Mouse (Mus musculus) layer of hippocampus, postnatal 36 days (tissue): Measurements from ENCODE around the gene Smarca2. TPM values are rescaled to one million over a fixed set of nuclear protein-coding genes. Genes with fewer than 3 reads are reported as not detected.
A peak's percentile ranks its signal among the peaks of the same experiment; 100 is the strongest.

ENCODE experiments used
- DNase-seq, 2 experiments: peaks; one replicate each; pipeline ENCODE4 v3.0.0; 2022
- total RNA-seq, 2 experiments: library from RNA; stranded (reverse); gene quantifications; 2 replicates each; pipeline ENCODE4 v1.2.3; 2021

Smarca2 gene
- 100 to 1,000 TPM; 221 to 231 TPM for total RNA-seq

DNA sequence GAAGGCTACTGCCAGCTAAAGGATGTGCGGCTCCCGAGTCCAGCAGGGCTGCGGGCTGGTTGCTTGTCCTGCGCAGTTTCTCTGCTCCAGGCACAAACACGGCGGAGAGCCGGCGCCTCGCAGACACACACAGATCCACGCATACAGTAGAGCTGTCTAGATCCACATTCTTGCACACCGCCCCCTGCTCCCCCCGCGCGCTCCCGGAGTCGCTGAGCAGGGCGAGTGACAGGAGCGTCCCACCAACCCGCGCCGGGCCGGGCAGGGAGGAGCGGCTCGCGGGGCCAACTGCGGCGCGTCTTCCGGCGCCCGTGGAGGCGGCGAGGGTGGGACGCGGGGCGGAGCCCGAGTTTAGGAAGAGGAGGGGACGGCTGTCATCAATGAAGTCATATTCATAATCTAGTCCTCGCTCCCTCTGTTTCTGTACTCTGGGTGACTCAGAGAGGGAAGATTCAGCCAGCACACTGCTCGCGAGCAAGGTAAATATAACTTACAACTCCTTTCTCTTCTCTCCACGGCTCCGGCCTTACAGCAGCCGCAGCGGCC is at the start of gene Smarca2:
Gene Smarca2 (plus strand): TSS at position 296 of the 546 bp plus-strand sequence.
- peak; percentile 98 for DNase-seq

DNA sequence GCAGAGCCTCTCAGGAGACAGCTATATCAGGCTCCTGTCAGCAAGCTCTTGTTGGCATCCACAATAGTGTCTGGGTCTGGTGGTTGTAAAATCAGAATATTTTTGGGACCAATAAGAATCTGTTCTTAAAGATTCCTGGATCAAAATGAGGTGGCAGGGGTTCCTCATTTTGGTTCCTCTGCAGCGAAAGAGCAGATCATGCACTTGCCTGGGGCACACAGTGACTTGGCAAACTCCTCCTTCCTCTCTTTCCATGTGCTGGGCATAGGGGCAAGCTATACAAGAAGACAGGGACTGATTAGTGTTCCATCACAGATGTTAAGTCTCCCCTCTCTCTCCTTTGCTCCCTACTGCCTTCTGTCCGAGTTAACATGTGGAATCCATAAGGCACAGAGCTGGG is 40.0 kb upstream of the Smarca2 start:
- DNase-seq: no peak

DNA sequence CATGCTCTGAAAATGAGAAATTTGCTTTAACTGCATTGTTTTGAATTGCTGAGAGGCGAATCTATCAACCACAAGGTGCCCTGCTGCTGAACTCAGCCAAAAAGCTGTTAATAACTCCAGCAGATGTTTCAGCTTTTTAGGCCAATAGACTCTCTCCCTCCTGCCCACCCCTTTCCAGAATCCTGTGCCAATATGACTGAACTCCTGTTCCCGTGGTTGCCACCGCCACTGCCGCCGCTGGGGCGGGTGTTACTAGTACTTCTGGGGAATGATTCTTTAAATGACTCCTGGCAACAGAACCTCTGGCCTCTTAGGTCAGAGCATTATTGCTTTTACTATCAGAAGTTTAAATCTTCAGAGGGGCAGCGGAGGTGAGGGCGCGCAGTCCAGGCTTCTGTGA is 38.7 kb upstream of the Smarca2 start:
- DNase-seq: no peak

DNA sequence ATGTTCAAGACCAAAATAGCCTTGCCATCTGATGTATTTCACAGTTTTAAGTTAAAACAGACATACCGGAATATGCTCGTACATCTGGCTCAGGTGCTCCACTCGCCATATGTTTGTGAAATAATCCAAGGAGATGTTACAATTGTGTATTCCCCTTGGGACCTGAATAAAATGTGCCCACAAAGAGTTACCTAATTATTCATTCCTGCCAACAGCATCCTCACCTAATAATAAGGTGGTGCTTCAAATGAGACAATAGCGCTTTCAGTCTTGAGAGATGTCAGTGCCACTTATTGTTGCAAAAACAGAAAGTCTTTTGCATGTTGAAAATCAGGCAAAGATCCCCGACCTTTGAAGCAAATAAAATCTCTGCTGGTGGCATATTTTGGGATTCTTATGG is 36.6 kb upstream of the Smarca2 start:
- no peak for DNase-seq

DNA sequence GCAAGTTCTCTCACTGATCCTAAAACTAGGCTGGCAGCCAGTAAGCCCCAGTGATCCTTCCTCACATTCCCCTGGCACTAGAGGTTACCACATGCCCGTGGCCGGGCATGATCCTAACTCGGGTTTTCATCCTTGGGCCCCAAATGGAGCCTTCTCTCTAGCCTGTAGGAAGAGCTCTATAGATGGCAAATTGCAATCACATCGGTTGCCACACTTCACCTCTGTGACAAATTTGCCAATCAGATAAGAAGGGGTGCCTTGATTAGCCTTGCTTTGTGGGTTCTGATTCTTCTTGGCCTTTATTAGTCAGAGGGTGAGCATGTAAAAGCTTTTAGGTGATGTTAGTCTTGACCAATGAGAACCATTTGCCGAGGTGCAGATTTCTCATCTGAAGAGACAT is 35.9 kb upstream of the Smarca2 start:
- DNase-seq: no peak

DNA sequence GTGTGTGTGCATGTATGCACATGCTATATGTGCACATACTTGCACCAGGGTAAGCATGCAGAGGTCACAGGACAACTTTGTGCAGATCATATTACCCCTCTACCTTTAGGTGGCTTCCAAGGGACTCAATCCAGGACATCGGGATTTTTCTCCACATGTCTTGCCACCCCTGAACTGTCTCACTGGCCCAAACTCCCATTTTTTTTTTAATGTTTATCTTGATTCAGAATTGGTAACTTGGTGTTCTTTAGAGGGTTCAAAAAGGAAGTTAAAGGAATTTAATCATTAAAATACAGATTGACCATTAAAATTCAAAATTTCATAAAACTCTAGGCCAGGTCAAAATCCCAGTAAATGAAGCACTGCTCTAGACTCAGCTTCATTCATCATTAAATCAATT is 35.4 kb upstream of the Smarca2 start:
- DNase-seq: no peak

DNA sequence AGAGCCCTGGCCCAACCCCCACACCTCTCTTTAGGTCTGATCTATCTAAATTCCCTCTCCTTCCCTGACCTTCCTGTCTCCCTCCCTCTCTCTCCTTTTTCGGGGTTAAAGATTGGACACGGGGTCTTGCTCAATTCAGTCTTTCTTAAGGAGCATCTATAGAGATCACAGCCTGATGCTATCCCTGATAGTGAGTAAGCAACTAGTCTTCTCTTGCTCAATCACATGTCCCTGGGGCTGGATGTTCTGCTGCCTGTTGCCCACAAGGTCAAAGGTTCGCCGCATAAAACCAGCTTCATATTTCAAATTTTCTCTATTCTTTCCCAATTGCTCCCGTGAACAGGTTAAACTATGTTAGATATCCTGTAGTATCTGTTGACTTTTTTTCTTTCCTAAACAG is 25.2 kb upstream of the Smarca2 start:
- DNase-seq: no peak

DNA sequence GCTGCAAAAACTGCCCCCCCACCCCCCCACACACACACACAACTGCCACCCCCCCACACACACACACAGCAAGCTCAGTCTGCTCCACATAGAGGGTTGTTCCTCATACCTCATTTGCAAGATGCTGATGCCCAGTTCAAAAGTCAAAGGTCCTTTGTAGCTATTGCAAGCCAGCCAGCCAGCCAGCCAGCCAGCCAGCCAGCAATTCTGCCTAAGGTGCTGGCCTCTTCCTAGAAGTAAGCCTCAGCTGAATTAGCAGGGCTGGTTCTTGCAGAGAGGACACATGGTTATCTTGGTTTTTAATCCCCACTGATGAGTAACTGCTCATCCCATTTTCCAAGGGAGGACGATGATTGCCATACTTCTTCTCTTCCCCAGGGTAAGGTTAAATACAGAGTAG is 24.8 kb upstream of the Smarca2 start:
- no peak for DNase-seq

DNA sequence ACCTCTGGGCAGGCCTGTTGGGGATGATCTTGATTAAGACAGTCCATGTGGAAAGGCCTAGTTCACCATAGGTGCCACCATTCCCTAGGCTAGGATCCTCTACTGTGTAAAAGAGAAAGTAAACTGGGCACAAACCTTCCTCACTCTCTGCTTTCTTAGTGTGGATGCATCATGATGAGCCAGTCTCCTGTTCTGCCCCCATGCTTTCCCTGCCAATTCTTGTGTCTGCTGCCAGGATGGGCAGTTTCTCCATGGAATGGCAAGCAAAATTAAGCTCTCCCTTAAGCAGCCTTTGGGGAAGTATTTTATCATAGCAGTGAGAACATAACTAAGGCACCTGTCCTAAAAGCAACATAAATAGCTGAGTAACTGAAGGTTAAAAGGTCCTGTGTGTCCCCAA is 10.2 kb upstream of the Smarca2 start:
- no peak for DNase-seq

DNA sequence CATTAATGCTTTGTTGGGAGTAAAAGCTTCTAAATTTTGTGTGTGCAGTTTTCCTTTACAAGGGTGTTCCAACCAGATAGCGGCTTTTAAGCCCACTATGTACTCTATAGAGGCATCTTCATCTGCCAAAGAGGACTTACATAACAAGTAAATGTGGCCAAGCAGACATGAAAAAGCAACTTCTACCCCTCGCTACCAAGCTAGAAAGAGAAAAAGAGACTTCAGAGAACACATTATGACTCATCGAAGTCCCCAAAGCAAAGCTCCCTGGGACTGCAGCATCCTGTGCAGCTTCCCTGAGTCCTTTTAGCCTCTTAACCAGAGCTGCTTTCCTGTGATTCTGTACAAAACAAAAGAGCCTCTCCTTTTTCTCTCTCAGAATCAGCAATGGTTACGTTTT is 3.4 kb upstream of the Smarca2 start:
- no peak for DNase-seq

DNA sequence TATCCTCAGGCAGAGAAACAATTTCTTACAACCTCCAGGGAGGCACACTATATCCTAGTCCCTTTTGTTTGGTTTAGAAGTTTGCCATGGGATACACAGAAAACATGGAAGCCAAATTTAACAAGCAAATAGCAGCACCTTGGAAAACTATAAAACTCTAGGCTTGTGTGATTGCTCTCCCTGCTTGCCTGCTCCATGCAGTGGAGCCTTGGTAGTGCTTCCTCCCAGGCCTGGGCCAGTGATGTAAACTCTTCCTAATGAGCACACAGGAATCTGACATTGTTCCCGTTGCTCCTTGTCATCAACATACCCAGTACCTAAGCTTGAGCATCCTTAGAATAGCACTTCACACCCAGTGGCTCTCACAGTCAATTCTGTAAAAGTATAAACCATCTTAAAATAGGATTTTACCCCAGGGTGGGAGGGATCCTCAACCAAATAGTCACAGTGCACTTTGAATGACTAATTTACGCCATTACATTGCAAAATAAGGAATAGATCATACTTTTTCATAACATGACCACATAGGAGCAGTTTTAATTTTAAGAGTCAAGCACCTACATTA is 1.5 kb upstream of the Smarca2 start:
- DNase-seq: no peak

DNA sequence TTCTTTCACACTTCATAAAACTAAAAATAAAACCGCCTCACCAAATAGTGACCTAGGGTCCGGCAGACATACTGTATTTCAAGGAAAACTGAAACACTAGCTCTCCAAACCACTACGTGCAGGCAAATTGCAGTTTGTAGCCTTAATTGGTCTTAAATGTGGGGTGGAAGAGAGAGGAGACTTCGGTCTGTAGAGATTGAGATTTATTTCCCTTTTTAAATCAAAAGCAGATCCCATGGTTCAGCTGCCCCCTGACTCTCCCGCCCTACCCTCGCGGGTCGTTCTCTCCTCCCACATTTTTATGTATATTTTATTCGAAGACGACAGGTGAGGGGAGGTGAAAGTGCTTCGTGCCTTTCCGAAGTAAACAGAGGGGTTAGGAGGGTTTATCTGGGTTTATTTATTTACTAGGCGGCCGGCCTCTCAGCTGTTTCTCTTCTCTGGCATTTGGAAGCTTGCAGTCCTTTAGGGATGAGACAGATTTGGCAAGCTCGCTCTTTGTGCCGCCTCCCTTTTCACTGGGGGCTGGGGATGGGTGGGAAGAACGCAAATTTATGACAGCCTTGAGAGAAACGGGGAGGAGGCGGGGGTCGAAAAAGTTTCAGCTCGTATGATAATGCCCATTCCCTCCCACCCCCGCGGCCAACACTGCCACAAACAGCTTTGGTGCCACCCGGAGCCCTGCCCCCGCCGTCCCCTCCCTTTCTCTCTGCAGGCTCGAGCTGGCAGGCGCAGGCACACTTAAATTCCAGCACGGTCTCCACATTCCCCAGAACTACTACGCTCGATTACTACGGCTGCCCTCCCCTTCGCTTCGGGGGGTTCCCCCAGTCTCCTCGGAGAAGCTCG is 720 bp upstream of the Smarca2 start:
- no peak for DNase-seq

DNA sequence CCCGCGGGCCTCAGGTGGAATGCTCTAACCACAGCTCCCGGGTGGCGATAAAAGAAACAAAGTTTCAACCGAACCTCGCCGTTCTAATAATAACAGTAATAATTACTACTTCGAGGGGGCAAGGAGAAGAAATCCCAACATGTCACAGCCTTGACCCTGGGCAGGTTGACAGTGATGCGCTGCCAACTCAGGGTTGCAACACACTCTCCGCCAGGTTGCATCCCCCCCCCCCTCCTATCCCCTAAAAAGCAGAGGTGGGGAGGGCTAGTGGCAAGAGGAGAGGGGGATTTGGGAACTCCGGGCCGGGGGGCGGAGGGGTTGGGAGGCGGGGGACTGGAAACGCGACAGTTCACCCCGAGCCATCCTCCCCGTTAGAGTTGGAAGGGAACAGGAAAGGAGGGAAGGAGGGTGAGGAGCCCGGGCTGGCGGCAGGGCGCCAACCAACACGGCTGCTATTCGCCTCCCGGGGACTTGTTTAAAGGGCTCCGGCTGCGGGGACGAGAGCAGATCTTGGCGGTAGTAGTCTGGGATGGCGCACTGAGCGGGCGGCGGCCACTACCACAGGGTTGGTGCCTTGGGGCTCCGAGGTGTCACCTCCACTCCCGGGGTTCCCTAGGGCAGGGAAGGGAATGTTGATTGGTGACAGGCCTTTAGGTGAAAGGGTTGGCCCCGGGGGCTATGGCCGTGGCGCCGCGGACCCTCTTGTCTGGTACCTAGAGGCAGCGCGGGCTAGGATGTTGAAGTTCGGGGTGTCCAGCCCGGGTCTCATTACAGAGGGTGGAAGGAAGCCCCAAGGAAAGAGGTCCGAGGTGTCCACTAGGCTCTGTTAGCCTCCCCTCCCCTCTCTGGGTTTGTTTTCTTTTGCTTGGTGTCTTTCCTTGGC is 829 bp downstream of the Smarca2 start:
- peak; percentile 52 to 58 for DNase-seq

DNA sequence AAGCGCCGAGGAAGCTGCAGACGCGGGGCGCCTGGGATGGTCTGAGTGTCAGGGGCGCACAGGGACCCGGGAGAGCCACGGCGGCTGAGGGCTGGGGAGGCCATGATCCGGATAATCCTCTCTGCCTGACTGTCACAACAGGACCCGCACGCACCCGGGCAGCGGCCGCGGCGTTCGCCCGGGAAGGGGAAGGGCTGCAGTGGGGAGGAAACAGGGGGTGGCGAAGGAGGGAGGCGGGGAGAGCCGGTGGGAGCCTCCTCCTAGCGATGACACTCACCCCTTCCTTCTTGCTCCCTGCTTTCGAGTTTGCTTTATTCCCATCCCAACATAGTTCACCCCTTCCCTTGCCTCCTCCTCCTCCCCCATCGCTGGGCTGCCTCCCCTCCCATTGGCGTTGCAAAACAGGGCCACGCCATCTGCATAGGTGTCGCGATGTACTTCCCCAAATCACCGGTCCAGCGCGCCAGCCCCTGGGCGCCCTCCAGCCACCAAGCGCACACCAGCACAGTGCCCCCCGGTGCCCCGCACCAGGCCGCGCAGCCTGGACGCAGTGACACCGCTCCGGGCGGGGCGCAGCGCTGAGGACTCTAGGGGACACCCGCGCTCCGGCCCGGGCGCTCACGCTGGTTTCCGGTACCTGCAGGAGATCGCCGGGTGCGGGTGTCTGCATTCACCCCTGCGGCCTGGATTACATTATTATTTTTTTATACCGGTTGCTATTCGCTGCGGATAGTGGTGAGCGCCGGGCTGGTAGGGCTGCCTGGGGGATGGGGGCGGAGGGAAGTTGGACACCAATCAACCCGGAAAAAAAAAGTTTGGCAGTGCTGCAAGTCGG is 1.7 kb downstream of the Smarca2 start:
- DNase-seq: peak; percentile 59 to 77

DNA sequence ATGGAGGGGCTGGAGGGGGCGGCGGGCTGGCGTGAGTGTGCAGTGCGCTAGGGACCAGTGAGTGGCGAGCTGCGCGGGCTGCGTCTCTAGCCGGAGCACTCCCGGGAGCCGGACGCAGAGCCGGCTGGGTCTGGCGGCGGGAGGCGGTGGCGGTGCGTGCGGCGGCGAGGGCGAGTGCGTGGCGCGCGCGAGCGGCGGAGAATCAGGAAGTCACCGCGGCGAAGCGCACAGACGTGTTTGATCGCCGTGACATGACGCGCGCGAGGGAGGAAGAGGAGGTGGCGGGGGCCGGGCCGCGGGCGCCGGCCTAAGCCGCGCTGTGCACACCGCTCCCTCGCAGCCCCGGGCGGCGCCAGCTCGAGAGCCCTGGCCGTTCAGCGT is 2.3 kb downstream of the Smarca2 start:
- DNase-seq: peak in 1 of 2 experiments; percentile 77

DNA sequence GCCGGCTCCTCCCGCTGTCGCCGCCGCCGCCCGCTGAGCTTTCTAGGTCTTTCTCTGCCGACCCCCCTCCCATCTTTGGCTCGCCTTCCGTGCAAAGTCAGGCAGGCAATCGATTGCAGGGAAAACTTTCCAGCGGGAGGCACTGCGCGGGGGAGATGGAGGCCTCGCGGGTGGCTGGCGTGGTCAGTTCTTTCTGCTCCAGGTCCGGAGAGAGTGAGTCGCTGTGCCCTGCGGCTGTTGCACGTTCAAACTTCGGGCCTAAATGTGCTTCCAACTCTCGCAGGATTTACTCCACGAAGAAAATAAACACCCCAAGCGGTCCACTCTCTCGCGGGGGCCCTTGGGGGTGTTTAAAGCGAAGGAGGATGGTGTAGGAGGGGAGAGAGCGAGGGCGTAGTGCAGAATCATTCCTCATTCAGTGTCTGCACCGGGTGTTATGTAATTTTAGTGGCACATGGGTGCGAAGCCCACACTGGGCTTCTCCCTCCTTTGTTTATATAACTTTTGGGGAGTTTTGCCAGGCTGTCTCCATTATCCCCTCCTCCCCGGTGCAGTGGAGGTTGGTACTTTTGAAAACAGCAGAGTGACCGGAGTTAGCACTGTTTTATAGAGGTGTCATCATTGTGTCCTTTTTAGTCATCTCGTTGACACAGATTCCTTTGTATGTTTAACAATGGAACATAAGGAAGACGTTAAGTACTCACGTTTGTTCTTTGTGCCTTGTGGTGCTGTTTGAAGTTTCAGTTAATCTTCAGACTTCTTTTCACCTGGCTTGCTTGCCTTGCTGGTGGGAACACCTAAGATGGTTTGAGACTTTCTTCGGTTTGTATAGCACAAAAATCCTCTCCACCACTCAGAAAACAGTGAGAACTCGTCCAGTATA is 2.9 kb downstream of the Smarca2 start:
- DNase-seq: peak; percentile 54 to 59

DNA sequence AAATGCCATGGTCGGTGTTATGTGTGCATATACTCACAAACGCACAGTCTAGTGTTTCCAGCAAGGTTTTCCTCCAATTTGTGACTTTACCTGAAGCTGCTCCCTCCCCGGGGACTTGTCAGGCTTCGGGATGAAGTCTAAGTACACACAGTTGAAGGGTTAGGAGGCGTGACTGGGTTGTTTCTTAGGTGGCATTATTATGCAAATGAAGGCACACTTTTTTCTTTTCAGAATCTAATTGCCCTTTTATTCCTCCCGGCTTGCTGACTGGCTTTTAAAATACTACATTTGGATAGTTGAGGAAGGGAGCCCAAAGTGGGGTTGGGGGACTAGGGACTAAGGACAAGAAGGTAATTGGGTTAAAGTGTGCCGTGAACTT is 3.6 kb downstream of the Smarca2 start:
- DNase-seq: no peak

DNA sequence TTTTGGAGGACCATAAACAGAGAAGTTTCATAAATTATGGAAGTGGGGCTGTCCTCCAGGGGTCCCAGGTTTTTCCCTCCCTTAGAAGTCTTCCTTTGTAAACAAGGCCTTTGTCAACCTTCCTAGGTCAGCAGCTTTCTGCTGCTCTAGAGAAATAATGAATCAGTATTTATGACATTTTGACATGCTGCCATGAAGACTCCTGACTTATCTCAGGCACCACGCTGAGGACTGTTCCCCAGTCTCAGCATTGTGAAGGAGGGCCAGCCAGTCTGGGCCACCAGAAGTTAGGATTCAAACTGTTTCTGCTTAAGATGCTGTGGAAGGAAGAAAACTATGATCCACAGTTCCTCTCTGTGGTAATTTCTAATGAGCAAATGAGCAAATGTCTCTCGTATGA is 4.8 kb downstream of the Smarca2 start:
- DNase-seq: no peak

DNA sequence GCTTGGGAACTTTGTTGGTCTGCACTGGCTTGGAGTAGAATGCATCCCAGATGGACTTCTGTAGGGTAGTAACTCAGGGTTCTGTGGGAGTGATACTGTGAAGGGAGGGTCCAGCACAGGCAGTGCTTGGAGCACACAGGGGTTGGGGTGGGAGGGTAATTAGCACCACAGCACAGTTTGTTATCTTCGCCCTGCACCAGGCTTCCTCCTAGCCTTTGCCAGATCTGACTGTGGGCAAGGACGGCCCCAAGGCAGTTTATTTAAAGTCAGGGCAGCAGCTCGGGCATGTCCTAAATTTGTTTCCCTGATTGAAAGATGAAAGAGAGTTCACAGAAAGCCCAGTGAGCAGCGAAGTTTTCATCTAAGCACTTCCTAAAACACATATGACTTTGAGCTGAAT is 8.1 kb downstream of the Smarca2 start:
- DNase-seq: no peak

DNA sequence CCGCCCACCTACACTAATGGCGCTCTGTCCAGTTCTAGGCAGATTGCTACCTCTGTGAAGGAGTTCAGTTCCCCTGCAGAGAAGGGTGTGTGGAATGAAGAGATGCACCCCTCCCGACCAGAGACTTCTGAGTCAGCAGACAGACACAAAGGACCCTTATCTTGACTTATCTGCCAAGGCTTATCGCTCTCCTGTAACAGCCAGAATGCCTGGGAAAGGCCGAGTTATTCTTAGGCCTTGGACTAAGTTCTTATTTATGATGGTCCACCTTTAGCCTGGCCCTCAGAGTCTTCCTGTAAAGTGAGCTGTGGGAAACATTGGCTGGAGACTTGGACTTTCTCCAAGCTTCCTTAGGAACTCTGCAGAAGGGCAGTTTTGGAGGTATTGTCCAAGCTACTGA is 8.8 kb downstream of the Smarca2 start:
- DNase-seq: no peak

DNA sequence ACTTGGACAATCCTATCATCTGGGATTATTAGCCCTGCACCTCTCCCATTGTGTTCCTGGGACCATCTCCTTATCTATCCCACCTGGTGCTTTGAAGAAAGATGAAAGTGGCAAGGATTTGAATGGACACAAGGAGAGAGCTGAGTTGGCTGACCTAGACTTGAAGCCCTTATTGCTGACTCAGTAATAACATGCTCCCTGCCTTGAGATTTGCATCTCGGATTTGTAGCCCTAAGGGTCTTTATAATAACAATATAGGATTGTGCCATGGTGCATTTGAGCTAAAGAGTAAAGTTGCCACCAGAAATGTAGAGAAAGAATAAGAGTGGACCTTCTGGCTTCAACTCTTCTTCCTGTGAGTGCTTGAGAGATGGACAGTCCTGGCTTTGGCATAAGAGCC is 11.4 kb downstream of the Smarca2 start:
- no peak for DNase-seq
